Mouse (Mus musculus) left cerebral cortex, postnatal 14 days (tissue): ENCODE measurements around the gene Gm20388. TPM values are rescaled to one million over a fixed set of nuclear protein-coding genes. Genes with fewer than 3 reads are reported as not detected.
"Not testable (repeated sequence)": the region's sequence is repeated elsewhere in the genome, so short reads cannot be mapped to it uniquely, and the experiment has no call there.

Experiments
- DNase-seq, 2 experiments: peaks; one replicate each; pipeline ENCODE4 v3.0.0; 2021 to 2022; ENCODE audit warnings: low spot score in 2 of 2, mixed read lengths in 1 of 2
- intact Hi-C: fragments of 180-260 bp; cut with DNase I; formaldehyde crosslinking; loops from one replicate; pipeline ENCODE4 v1.15.1; 2025
- total RNA-seq, 2 experiments: library from RNA; stranded (reverse); gene quantifications; 2 replicates each; pipeline ENCODE4 v1.2.3; 2021

Gene Gm20388
- total RNA-seq, 2 experiments from 2014 or later: 2.8 to 7.3 TPM

GRCm38 (mm10) chr8:123041008-123041773 lies 3130.6 kb downstream of the Gm20388 start:
- DNase-seq: peak; percentile 49 to 61
- intact Hi-C loops: loop anchor here (2.0 to 5.0 kb wide), 2 partner anchors 109 to 134 kb away; no protein-coding TSS in a partner anchor

DNA sequence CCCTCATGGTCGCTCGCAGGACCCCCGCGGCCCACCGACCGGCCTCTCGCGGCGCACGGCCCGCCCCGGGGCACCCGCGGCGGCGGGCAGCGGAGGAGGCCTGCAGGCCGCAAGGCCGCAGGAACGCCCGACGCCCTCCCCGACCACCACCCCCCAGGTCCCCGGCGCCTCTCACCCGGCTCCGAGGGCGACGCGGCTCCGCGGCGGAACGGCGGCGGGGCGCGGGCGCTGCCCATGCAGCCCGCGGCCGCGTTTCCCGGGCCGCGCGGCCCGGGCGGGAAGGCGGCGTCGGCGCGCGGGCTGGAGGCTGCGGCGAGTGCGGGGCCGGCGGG lies 3131.1 kb downstream of the Gm20388 start:
- intact Hi-C loops: loop anchor here (2.0 to 5.0 kb wide), 2 partner anchors 109 to 135 kb away; no protein-coding TSS in a partner anchor
- no peak for DNase-seq

- intact Hi-C loops: loop anchor here (5.0 kb wide), 1 partner anchor 110 kb away; no protein-coding TSS in a partner anchor
- DNase-seq: peak; percentile 100
Measured at GRCm38 (mm10) chr8:123042158-123042973, 3131.7 kb downstream of the Gm20388 start, which contains the start of gene Ankrd11. Gene Ankrd11 (minus strand): TSS chr8:123042277.

DNA sequence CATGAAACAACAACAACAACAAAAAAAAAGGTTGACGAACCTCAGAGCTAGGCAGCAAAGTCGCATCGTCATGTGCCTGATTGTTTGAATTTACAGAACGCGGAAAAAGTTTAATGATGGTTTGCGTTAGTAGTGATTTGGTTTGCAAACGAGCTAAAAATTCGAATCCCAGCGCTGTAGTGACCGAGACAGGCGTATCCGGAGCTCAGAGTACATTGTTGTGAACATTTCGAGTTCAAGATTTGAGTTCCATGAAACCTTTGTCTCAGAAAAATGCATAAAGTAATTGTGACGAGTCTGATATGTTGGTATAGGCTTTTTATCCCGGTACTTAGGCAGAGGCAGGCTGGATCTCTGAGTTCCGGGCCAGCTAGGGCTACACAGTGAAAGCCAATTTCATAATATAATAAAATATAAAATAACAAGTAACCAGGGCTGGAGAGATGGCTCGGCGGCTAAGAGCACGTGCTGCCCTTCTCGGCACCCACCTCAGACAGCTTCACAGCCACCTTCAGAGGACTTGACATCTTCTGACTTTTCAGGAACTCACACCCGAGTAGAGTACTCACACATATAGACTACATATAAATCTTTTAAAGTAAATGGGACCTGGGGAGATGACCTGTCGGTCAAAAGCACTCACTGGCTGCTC lies 3132.5 kb downstream of the Gm20388 start:
- no peak for DNase-seq
- intact Hi-C loops: loop anchor here (5.0 kb wide), 1 partner anchor 111 kb away; no protein-coding TSS in a partner anchor

- intact Hi-C loops: loop anchor here (5.0 kb wide), 1 partner anchor 112 kb away; no protein-coding TSS in a partner anchor
- DNase-seq: no peak
Measured at GRCm38 (mm10) chr8:123043941-123044340, 3133.3 kb downstream of the Gm20388 start.

DNA sequence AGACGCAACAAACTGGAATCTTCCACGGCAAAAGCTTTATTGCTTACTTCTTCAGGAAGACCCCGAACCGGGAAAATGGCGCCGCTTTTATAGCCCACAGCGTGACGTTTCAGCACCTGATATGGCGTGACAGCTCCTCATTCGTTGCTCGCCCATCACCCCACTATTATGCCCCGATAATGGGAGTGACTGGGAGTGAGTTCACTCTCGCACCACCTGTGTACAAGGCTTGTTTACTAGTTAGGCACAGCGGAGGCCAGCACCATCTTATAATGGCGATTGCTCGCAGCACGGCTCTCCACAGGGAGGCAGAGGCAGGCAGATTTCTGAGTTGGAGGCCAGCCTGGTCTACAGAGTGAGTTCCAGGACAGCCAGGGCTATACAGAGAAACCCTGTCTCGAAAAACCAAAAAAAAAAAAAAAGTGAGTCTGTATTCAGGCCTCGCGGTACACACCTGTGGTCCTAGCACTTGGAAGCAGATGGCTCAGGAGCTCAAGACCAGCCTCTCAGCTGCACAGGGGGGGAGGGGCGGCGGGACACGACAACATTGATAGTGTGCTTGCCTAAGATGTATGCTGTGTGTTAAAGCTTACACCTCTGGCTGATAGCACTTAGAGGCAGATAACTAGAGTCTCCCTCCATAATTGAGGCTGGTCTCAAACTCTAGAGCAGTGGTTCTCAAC lies 3134.2 kb downstream of the Gm20388 start:
- DNase-seq: not testable (repeated sequence)
- intact Hi-C loops: loop anchor here (5.0 kb wide), 1 partner anchor 113 kb away; no protein-coding TSS in a partner anchor

DNA sequence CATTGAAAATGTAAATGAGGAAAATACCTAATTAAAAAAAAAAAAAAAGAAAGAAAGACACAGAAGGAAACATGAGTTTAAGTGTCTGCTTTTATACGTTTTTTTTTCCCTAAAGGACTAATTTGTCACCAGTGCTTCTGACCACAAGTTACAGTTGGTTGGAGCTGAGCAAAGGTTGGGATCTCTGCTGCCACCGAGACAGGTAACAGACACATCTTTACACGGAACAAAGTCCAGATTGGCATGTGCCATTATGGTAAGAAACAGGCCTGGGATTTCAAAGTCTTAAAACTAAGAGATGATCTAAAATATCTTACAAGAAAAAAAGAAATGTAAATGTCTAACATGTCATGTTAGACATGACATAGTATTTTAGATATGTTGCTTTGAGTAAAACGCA lies 3136.1 kb downstream of the Gm20388 start:
- DNase-seq: no peak
- intact Hi-C loops: no loop called here

- no peak for DNase-seq
- intact Hi-C loops: no loop called here
Measured at GRCm38 (mm10) chr8:123047827-123048226, 3137.2 kb downstream of the Gm20388 start.

DNA sequence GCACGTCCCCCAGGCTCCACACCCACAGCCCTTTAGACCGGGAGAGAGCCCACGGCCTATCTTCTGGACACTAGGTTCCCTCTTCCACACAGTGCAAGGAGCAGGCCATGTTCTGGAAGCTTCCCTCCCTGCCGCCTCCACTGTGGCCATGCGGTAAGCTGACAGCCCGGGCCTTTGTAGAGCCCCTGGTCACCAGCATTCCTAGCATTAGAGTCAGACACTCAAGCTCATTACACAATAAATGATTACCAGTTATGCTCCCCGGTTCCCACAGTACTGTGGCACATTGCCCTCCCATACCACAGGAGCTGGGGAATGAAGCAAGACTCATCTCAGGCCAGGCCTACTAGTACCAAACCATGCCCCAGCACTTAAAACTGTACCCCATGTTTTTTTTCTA lies 3137.8 kb downstream of the Gm20388 start:
- DNase-seq: no peak
- intact Hi-C loops: no loop called here

- intact Hi-C loops: no loop called here
- DNase-seq: no peak
Measured at GRCm38 (mm10) chr8:123051458-123051857, 3140.8 kb downstream of the Gm20388 start.

DNA sequence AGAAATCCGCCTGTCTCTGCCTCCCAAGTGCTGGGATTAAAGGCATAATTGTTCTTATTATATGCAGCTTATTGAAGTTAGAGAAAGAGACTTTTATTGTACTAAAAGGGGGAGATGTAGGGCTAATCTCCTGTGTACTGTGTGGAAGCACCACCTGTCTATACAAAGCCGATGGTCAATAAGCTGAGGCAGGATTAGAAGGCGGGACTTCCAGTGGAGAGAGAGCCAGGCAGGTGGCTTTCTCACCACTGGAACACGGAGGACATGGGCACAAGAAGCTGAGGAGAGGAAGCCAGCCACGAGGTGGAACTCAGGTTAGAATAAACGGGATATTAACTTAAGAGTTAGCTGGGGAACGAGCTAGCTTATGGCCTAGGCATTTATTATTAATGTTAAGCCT lies 3152.1 kb downstream of the Gm20388 start, which contains the start of gene Spg7:
Gene Spg7 (plus strand): TSS at position 222 of the 400 bp plus-strand sequence.
- no peak for DNase-seq
- intact Hi-C loops: no loop called here

- no peak for DNase-seq
- intact Hi-C loops: no loop called here
Measured at GRCm38 (mm10) chr8:123064072-123064471, 3153.4 kb downstream of the Gm20388 start.

DNA sequence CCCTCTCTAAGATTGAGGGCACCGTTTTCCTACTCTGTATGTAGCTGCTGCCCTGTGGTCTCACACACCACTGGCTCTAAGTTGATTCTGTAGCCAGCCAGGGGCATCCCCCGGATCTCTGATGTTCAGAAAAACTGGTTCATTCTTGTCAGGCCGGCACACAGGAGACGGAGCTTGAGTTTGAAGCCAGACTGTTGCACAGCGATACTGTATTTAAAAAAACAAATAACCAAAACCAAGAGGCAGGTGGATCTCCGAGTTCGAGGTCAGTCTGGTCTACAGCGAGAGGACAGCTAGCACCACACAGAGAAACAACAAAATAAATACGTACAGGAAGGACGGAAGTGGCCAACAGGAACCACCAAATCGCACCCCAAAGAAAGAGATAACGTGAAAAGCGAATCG lies 3154.2 kb downstream of the Gm20388 start:
- DNase-seq: peak; percentile 9 to 47
- intact Hi-C loops: no loop called here

DNA sequence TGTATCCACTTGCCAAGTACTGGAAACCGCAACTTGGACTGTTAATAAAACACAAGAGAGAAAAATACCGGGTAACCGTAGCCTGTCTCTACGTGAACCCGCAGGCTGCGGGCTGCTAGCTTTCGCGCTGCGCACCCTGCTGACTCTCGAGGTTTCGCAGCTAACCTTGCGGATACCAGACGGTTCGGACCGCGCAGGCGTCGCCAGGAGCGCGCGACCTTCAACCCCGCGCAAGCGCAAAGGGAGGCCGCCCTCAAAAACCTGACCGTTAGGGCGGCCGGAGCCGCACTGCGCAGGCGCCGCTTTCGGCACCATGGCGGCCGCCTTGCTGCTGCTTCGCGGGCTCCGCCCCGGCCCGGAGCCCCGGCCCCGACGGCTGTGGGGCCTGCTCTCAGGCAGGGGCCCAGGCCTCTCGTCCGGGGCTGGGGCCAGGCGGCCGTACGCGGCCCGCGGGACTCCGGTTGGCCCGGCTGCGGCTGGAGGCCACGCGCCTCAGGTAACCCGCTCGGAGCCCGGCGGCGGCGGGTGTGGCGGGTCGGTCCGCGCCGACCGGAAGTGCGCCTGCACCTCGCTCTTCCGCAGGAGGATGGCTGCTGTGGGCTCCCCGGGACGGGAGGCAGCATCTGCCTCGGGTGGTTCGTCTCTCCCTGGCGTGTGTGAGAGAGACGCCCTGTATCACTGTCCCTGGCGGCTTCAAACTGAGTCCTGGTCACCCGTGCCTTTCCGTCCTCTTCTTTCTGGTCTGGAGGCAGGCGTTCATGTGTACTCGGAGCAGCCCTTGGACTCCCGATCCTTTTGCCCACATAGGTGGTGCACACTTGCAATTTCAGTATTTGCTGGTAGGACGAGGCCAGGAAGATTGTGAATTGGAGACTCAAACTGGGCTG lies 3154.8 kb downstream of the Gm20388 start:
- intact Hi-C loops: no loop called here
- DNase-seq: peak; percentile 95 to 96

DNA sequence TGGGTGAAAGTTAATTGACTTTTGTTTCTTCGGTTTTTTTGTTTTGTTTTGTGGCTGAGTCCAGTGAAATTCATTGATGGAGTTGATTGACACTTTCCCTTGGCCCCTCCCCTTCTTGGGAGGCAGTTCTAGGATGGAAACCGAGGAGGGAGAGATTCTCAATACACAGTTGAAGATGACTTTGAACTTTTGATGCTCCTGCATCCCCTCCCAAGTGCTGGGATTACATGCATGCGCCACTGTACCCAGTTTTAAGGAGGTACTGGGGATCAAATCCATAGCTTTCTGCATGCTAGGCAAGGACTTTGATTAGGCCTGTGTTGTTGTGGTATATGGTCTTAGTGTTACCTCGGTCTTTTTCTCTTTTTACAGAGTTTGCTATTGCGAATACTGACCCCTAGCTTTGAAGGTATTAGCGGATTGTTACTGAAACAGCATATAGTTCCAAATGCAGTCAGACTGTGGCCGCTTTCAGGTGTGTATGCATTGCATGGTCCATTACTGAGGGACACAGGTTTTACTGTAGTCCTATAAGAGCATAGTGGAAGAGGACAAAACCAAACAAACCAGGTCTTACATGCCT lies 3155.6 kb downstream of the Gm20388 start:
- no peak for DNase-seq
- intact Hi-C loops: no loop called here

DNA sequence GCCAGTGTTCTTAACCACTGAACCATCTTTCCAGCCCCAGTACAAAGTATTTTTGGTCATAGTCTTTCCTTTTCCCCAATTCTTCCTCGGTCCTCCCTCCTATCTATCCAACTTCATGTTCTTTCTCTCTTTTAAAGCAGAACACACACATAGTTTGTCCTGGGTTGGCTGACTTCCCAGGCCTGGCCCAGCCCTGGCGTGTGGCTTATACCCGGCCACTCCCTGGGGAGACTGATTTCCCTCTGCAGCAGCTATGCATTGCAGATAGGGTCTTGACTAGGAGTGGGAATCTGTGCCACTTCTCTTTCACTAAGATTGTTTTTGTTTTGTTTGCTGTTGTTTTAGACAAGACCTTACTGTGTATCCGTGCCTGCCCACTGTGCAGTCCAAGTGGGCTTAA lies 3160.5 kb downstream of the Gm20388 start:
- intact Hi-C loops: no loop called here
- no peak for DNase-seq

DNA sequence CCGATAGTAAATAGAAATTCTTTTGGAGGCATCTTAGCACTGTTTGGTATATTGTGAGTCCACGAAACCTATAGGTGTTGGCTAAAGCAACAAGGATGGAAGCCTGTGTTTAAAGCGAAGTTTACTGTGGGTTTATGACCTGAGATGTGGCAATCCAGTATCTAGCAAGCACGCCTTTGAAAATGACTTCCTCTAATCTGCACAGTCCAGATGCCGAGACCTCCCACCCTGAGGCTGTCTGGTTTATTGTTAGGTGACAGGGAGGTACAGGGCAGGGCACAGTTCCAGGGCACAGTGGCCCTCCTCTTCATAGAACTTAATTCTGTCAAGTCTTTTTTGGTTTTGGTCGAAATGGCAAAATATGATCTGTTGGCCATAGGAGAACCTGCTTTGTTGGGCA lies 3166.6 kb downstream of the Gm20388 start:
- intact Hi-C loops: no loop called here
- no peak for DNase-seq

- DNase-seq: no peak
- intact Hi-C loops: no loop called here
Measured at GRCm38 (mm10) chr8:123082993-123083392, 3172.4 kb downstream of the Gm20388 start.
